Mouse (Mus musculus) adrenal gland, adult 18-20 months (tissue): ENCODE results near the gene Afg1l. TPM values are rescaled to one million over a fixed set of nuclear protein-coding genes. Genes with fewer than 3 reads are reported as not detected.
A peak's percentile ranks its signal among the peaks of the same experiment; 100 is the strongest.

Experiments used
- DNase-seq, 2 experiments: peaks; one replicate each; pipeline ENCODE4 v3.0.0; 2021 to 2022; ENCODE audit warnings: low spot score in 2 of 2
- total RNA-seq, 2 experiments: library from RNA; stranded (reverse); gene quantifications; 1 replicate in 1 of 2; 2 replicates in 1 of 2; pipeline ENCODE4 v1.2.3; 2021

Afg1l gene
- total RNA-seq, 2 experiments from 2014 or later, result 21.7 to 28.4 TPM

DNA sequence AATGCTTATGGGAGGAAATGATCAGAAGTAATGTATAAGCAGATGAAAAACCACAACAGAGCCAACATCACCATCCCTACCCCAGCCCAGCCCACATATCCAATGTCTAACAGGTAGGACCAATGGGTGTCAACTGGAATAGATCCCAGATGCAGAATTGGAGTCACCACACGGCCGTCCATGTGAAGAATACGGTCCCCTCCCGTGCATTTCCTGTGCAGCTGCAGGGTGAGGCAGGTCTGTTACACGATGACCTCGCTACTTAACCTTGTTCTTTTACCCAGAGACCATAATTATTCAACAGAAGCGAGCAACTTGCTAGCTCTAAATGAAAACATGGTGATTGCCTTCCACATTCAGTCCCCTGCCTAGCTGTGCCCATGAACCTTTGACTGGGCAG lies 178.4 kb downstream of the Afg1l start:
- DNase-seq, result no peak

DNA sequence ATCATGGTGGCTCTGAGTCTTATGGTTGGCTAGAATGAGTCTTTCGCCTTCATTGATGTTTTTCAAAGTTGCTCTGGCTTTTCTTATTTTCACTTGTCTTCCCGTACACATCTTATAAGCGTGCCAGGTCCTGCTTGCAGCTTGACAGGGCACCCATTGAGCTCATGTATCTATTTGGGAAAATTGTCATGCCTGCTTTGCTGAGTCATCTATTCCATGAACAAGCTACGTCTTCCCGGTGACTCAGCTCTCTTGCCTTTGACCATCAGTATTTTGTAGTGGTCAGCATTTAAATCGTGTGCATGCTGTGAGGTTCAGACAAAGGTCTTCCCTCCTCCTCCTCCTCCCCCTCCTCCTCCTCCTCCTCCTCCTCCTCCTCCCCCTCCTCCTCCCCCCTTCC lies 178.9 kb downstream of the Afg1l start:
- no peak for DNase-seq

DNA sequence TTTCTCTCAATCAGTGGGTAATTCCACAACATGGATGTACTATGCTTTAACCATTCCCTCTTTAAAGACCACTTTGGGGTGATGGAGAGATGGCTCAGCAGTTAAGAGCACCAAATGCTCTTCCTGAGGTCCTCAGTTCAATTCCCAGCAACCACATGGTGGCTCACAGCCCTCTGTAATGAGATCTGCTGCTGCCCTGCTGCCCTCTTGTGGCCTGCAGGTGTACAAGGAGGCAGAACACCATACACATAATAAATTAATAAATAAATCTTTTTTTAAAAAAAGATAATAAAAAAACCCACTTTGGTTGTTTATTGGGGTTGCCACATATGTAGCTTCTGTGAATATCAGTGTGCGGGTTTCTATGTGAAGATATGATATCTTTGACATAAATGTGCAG lies 180.4 kb downstream of the Afg1l start:
- DNase-seq, result no peak

DNA sequence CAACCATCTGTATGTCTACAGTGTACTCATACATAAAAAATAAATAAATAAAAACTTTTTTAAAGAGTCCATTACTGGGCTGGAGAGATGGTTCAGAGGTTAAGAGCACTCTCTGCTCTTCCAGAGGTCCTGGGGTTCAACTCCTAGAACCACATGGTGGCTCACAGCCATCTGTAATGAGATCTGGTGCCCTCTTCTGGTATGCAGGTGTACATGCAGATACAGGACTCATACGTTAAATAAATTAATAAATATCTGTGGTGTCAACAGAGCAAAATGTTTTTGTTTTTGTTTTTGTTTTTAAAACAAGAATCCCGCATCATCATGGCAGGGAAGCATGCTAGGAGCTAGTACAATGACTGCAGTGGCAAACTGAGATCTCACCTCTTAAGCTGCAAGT lies 181.3 kb downstream of the Afg1l start:
- DNase-seq, result no peak

DNA sequence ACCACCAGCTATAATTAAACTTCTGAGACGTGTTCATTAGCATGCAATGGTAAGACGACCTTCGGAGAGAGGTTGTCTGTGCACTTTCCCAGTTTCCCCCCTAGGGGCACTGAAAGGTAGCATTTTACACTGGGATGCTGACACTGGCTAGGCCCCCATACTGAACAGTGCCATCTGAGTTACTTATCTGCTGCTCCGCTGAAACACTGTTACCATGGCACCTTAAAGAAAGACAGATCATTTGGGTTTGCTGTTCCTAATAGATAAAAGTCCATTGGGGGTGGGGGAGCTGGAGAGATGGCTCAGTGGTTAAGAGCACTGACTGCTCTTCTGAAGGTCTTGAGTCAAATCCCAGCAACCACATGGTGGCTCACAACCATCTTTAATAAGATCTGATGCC lies 181.8 kb downstream of the Afg1l start:
- DNase-seq, result no peak

DNA sequence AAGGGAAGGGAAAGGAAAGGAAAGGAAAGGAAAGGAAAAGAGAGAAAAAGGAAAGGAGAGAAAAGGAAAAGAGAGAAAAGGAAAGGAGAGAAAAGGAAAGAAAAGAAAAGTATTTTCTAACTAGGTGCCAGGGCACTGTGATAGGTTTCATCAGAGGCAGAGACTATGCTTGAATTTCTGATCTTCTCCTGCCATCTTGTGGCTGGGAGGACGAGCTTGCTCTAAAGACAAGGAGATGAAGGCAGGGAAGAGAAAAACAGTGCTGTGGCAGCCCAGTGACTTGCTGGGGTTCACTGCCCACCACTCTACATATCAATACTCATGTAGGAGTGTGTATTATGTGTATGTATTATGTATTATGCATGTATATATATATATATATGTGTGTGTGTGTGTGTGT lies 183.3 kb downstream of the Afg1l start:
- no peak for DNase-seq

DNA sequence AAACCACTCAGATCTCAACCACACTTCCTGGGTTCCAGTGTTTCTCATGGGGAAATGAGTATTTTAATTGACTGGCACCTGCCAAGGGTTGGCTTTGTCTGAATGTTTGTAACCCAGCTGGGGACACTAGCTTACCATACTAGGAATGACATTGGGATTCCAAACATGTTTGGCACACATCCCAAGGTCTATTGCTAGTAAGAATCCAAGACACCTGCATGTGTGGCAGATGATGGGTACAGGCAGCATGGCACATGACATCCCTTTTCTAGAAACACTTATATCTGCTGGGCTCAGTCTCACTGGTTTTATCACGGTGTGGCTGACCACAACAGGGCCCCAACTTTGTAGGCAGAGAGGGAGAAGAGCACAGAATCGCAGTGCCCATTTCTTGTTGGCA lies 184.0 kb downstream of the Afg1l start:
- DNase-seq, result no peak

DNA sequence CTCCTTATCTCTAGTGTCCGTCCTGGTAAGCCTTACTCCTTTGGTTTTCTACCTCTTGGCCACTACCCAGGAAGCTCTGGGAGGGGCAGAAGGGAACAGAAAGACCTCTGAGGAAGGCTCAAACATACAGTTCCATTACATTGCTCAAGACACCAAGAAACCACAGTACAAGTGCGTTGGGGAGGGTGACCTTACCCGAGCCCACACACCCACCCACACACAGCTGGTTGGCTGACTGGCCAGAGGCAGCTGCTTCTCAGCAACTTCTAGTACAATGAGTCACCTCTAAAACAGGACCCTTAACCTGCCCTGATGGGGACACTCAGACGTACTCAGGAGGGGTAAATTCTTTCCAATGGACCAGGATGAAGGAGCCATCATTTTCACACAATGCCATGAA lies 184.5 kb downstream of the Afg1l start:
- DNase-seq, result no peak

DNA sequence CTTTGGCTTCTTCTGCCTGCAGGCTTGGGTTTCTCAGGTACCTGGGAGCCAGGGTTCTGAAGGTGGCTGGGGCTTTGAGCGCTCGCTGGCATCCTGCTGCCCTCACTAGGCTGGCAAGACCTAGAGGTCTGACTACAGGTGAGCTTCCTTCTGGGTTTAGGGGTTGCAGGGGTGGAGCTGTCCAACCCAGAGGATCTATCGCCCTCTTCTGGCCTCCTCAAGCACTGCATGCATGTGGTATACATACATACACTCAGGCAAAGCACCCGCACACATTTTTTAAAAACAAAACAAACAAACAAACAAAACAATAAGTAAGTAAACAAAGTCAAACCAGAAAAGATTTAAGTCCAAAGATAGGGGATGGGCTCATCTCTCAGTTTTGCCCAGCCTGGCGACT lies 187.0 kb downstream of the Afg1l start:
- peak in 1 of 2 experiments; percentile 60 for DNase-seq

DNA sequence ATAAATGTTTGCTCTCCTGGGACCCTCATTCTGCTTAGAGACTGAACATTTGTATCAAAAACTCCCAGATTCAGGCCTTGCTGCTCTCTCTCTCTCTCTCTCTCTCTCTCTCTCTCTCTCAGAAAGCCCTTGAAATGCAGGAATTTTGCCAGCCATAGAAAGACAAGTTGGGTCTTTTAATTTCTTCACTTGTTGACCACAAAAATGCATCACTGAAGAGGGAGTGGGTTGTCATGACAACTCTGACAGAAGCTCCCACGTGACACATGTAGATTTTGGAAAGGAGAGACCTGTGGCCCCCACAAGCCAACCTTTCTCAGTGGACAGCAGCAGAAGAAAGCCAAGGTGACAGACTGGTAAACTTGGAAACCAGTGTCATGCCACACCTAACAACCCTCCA lies 190.7 kb downstream of the Afg1l start:
- no peak for DNase-seq

DNA sequence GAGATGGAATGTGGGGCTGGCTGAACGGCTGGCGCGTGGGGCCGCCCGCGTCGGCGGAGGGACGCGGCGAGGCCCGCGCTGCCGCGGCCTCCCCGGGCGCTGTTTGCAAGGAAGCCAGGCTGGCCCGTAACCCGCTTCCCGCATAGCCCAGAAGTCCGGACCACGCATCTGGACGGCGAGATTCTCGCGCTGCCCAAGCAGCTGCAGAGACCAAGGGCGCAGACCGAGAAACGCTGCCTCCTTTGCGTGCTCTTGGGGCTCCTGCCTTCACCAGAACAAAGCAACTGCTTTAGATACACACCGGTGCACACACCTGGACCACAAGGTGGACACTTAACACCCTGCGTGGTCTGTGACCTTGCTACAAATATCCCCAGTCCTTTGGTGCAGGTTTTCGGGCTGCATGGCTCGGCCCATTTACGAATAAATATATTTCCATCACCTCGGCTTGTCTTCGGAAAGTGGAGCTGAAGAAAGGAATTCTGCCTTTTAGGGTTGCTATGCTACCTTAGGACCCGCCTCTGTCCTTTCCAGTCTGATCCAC lies 200.0 kb downstream of the Afg1l start:
- no peak for DNase-seq

DNA sequence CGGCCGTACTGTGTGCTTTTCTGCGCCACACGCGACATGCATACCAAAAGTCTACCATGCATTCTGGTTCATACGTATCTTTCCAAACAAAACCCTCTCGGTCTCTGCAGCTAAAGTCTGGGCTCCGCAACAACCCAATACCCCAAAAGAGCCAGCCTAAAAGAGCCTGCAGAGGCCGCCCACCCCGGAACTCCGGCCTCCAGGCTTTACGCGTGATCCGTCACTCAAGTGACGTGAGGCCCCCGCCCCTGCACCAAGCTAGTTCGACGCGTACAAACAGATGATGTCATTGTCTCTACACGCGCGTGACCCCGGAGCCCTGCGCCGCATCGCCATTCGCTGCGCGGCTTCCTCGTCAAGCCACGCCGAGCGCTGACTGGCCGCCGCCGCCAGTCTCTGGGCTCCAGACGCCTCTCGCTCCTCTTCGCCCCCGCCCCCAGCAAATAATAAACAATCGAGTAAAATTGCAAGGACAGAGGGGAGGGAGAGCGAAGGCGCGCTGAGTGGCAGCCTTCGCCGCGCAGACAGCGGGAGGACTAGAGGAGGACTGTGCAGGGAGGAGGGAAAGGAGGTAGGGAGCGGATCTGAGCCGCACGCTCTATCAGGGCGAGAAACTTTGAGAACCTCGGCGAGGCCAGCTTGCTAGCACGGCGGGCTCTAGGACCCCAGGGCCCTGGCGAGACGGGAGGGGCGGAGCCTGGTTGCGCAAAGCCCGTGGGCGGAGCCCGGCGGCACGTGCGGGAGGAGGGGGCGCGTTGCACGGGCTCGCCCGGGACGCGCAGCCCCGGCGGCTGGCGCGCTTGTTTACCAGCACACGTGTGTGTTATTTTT lies 200.7 kb downstream of the Afg1l start:
- peak; percentile 93 to 95 for DNase-seq

DNA sequence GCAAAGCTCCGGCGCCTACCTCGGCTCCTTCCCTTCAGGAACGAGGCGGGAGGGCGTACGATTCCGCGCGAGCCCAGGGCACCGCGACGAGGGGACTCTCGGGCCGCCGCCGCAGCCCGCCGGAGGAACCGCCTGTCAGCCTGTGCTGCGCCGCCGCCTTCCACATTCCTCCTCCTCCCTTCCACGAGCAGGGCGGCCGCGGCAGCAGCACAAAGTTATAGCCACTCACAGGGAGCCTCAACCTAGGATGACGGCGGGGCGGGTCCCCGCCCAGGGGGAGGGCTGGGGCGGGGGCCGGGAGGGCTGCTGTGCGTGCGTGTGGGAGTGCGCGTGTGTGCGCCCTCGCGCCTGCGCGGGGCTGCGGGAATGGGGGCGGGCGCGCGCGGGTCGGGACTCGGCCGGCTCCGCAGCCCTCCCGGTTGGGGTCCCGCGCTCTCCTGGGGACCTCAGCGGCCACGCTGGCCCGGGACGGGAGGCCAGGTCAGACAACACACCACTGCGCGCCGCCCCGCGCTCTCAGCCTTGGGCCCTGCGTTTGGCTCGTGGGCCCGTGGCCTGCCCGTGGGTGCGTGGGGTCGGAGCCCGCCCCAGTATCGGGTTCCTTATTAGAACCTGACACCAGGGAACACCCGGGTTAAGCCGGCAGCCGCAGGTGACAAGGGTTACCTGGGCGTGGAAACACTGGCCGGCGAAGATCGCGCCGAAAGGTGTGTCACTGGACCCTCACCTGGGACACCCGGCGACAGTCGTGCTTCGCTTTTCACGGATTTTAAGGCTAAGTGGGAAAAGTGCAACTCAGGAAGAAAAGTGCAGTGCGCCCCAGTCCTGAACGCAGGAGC lies 201.6 kb downstream of the Afg1l start, which contains the start of gene Foxo3:
Foxo3 (minus strand) TSS at position 249 of the 839 bp plus-strand sequence.
- DNase-seq, result peak; percentile 95 to 97

DNA sequence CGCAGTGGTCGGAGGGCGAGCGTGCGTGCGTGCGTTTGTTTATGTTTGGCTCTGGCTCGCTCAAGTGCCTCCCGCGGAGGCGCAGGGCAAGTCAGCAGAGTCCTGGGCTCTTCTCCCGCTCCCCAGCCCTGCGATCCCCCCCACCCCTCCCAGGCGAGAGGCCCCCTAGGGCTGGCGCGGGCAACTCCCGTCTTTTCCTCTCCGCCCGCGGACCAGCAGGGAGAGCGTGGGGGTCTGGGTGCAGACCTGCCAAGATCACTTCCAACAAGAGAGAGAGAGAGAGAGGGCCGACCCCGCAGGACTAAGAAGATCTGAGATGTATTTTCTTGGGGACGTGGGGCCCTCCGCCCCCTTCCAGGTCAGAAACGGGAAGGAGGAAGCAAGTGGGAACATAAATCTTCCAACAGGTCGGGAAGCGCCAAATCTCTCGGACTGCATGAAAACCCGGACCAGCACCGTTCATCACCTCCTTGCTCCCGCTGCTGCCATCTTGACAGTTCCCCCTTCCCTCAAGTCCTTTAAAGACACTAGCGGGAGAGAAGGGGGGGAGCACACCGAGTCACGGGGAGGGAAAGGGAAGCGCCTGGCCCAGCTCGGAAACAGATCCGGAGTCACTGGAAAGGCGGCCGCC lies 202.4 kb downstream of the Afg1l start:
- DNase-seq, result no peak

DNA sequence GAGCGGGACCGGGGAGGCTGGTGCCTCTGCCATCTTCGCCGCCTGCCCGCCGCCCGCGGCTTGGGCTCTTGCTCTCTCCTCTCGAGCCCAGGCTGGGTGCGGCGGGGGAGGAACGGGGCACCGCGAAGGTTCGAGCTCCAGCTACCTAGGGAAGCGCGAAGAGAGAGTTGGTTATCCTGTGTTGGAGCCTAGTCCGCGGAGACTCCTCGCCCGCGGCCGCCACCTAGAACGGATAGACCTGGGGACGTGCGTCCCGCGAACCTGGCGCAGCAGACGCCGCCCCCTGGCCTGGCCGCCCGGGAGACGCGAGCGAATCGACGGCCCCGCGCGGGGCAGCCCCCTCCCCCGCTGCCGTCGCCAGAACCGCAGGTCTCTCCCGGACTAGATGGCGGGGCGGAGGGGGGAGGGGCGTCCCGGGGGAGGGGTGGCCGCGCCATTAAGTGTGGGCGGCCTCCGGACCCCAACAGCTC lies 202.9 kb downstream of the Afg1l start:
- DNase-seq, result peak; percentile 56 to 59

DNA sequence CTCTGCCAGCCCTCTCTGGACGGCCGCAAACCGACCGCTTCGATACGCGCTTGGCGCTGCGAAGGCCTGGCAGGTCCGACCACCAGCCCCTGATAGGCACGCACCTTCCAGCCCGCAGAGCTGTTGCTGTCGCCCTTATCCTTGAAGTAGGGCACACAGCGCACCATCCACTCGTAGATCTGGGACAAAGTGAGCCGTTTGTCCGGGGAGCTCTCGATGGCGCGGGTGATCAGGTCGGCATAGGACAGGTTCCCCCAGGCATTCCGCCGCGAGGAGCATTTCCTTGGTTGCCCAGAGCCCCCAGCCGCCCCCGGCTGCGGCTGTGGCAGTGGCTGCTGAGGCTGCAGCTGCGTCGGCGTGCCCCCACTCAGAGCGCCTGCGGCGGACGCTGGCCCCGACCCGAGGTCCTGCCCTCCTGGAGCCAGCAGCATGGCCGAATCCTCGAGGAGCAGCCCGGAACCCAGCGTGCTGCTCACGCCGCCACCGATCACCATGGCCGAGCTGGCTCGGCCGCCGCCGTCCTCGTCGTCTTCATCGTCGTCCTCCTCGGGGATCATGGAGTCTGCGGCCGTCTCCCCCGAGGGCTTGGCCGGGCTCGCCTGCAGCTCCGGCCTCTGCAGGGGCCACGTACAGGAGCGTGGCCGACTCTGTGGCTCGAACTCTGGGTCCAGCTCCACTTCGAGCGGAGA lies 203.5 kb downstream of the Afg1l start:
- DNase-seq, result peak; percentile 42 to 48

DNA sequence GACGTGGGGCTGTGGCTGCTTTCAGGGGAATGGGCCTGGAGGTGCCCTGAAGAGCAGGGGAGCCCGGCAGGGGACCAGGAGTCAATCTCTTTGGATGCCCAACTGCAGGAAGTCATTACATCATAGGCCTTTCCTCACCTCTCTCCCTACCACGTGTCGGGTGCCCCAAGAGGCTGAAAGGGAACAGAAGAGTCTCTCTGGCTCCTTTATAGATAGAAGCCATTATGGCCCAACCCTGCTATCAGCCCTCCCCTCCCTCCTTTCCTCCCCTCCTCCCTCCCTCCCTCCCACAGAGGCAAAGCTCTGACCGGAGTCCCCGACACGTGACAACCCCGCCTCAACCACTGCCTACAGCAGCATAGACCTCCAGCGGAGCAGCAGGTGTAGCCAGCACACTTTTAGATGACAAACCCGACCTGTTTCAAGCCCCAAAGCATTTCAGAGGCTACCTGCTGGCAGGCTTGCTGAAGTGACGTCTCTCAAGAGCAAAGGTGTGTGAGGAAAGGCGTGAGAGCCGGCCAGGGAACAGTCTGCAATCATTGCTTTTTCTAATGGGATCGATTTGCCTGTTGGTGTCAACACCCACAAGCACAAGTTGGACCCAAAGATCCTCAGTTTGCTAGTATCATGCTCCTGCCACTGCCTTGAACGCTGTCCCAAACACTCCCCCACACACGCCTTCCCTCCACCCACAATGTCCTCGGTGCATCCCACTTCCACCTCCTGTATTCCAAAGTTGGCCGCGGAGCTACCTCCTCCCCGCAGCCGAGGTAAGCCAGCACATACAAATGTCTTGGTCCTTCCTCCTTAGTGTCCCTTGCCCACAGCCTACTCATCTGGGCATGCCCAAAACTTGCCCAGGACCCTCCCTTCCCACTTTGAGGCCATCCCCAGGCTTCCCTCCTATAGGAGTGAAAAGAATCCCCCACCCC lies 204.3 kb downstream of the Afg1l start:
- peak; percentile 41 to 48 for DNase-seq

DNA sequence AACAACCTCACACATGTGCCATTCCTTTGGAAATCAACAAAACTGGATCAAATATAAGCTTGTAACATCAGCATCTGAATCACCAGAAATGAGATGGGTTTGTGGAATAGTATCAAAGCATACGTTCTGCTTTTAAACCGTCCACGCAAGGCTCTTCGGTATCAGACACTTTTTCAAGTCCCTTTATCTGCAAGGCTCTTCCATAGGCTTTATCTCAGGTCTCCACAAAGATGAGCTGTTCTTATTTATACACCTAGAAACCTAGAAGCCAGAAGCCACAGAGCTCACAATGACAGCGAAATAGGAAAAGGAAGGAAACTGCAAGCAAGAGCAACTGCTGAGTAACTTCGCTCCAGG lies 205.0 kb downstream of the Afg1l start:
- no peak for DNase-seq

DNA sequence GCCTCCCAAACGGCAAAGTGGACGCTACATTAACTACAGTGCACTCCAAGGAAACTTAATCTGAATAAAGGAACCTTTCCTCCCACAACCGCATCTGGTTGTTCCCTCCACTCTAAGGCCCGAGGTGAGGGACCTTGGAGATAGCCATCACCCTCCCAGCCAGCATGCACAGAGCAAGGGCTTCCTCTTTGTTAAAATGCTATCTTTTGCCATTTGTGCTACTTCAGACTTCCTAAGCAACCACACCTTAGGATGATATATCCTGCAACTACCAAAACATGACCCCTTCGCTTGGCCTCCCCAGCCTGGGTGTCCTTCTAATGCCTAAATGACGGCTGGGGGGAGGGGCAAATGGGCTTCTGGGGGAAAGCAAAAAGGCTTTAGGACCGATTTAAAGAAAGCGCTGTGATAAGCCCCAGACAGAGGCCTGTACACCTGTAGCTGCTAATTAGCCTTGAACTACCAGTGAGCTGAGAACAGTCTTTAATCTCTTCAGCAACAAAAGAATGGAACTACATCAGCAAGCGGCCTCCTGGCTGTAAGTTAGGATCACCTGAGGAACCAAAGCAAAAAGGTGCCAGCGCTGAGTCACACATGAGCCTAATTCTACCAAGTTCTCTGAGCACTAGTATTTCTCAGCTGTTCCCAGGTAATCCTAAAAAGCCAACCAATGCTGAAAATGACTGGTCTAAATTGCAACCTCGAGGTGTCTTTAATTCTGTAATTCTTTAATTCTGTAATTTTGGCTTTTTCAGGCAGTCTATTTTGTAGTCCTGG lies 206.7 kb downstream of the Afg1l start:
- no peak for DNase-seq
